8 mouse cellular contexts compared by ENCODE assay signal in the genomic region with DNA sequence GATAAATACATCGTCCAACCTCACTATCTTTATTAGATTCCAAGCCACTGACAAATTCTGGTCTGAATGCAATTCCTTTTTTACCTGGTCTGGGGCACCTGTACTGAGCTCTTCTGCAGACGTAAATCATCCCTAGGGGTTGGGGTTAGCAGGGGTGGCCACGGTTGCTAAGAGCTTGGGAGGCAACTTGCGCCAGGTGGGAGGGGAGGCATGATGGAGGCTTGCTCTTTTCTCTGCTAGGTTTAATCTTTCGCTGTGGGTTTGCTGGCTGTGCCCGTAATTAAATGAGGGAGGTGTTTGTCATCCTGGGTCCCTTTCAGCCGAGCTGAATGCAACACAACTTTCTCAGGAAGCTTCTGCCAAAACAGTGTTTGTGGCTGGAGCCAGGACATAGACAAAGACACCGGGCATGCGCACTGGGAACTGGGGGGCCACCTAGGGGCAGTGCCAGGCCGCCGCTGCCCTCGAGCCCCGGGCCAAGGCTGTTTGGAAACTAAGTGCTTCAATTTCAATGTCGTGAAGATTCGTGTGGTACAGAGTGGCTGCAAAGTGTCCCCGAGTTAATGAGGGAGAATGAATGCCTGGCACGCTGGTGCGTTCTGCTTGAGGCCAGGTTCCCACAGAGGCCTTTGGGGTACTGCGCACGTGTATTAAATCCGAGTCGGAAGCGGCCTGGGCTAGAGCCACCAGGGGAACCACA.
A peak's percentile ranks its signal among the peaks of the same experiment; 100 is the strongest.
DNase-seq lines count a peak whose midpoint lies in the region; ATAC-seq and TF ChIP-seq lines count a peak whose summit lies in the region.

No protein-coding gene starts in this region.

- ATAC-seq in neural tube, embryonic 12.5 days (ENCODE audit: low FRiP score, low read depth): 0 out of 2 replicates have a peak, but pooled peaks have one; percentile 19
- ATAC-seq in forebrain, embryonic 11.5 days (replicated peaks; ENCODE audit: low FRiP score): 0 out of 2 replicates have a peak, but pooled peaks have one; percentile 39
- ATAC-seq in midbrain, embryonic 14.5 days (ENCODE audit: low FRiP score, low TSS enrichment): peak; percentile 57; the same call in 1 of the 2 replicates
- ATAC-seq in intestine, postnatal 0 days: no peak
- no peak for ATAC-seq in granulocyte monocyte progenitor cell, adult 5-6 weeks (replicated peaks; ENCODE audit: poor library complexity, severe bottlenecking)

- H3K9ac ChIP-seq in neural tube, embryonic 12.5 days: no peak overlapping the region
- H3K9ac ChIP-seq in forebrain, embryonic 11.5 days (ENCODE audit: low read length): no peak overlapping the region; the same call in 1 of the 2 replicates
- H3K9ac ChIP-seq in midbrain, embryonic 14.5 days (replicated peaks; ENCODE audit: low read length): no peak overlapping the region
- H3K9ac ChIP-seq in intestine, postnatal 0 days (ENCODE audit: low read depth, low read length): no peak overlapping the region

- no peak for DNase-seq in neural tube, embryonic 10.5 days (ENCODE audit: extremely low spot score, low spot score)
- peak; percentile 63 for DNase-seq in forebrain, embryonic 11.5 days (ENCODE audit: low spot score)
- peak; percentile 63 to 82 for DNase-seq in layer of hippocampus, adult 2 months (ENCODE audit: low spot score in 2 of 2)
- DNase-seq in midbrain, embryonic 14.5 days: peak; percentile 73
- no peak for DNase-seq in adrenal gland, adult 2 months

- peak; percentile 50 for TF ChIP-seq CTCF in layer of hippocampus, adult 2 months (conservative IDR thresholded peaks at IDR 0.05)
- no peak for TF ChIP-seq CTCF in intestine, postnatal 0 days (IDR thresholded peaks at IDR 0.05; ENCODE audit: low read depth)

- H3K36me3 ChIP-seq in neural tube, embryonic 12.5 days: no peaks in the 10 kb centered on the region
- no peaks in the 10 kb centered on the region for H3K36me3 ChIP-seq in forebrain, embryonic 11.5 days (ENCODE audit: control insufficient read depth, insufficient read depth, low read length)
- H3K36me3 ChIP-seq in midbrain, embryonic 14.5 days (ENCODE audit: control insufficient read depth, insufficient read depth, low read length): no peaks in the 10 kb centered on the region
- H3K36me3 ChIP-seq in intestine, postnatal 0 days (ENCODE audit: control insufficient read depth, insufficient read depth): no peaks in the 10 kb centered on the region

- no peak overlapping the region for H3K4me3 ChIP-seq in neural tube, embryonic 12.5 days
- no peak overlapping the region for H3K4me3 ChIP-seq in forebrain, embryonic 11.5 days (ENCODE audit: low read depth, low read length)
- no peak overlapping the region for H3K4me3 ChIP-seq in layer of hippocampus, adult 2 months
- H3K4me3 ChIP-seq in midbrain, embryonic 14.5 days (replicated peaks; ENCODE audit: low read depth, low read length): no peak overlapping the region
- no peak overlapping the region for H3K4me3 ChIP-seq in intestine, postnatal 0 days (ENCODE audit: low read depth, low read length)

- no peaks in the 10 kb centered on the region for H3K4me1 ChIP-seq in neural tube, embryonic 12.5 days
- peaks cover 4% of the 10 kb centered on the region; the same call in 1 of the 2 replicates for H3K4me1 ChIP-seq in forebrain, embryonic 11.5 days (replicated peaks; ENCODE audit: control insufficient read depth, insufficient read depth, low read length)
- peaks cover 15% of the 10 kb centered on the region for H3K4me1 ChIP-seq in midbrain, embryonic 14.5 days (ENCODE audit: control insufficient read depth, insufficient read depth, low read length)
- no peaks in the 10 kb centered on the region for H3K4me1 ChIP-seq in intestine, postnatal 0 days (replicated peaks; ENCODE audit: control insufficient read depth, insufficient read depth, low read length)

- H3K27ac ChIP-seq in neural tube, embryonic 12.5 days: no peak overlapping the region
- H3K27ac ChIP-seq in forebrain, embryonic 11.5 days (ENCODE audit: low read depth, low read length): no peak overlapping the region
- peak overlapping the region; percentile 21; the same call in 1 of the 2 replicates for H3K27ac ChIP-seq in layer of hippocampus, adult 2 months
- peak overlapping the region; percentile 5; the same call in 1 of the 2 replicates for H3K27ac ChIP-seq in midbrain, embryonic 14.5 days (replicated peaks; ENCODE audit: low read depth, low read length)
- no peak overlapping the region for H3K27ac ChIP-seq in intestine, postnatal 0 days (ENCODE audit: low read depth, low read length)

- H3K4me2 ChIP-seq in neural tube, embryonic 12.5 days (replicated peaks): no peak overlapping the region
- no peak overlapping the region for H3K4me2 ChIP-seq in forebrain, embryonic 11.5 days (ENCODE audit: low read depth, low read length, severe bottlenecking)
- H3K4me2 ChIP-seq in midbrain, embryonic 14.5 days (ENCODE audit: low read length): no peak overlapping the region
- H3K4me2 ChIP-seq in intestine, postnatal 0 days (replicated peaks; ENCODE audit: low read depth): no peak overlapping the region

- 58% methylated on average over 23 of the region's 23 CpGs for WGBS in neural tube, embryonic 12.5 days
- WGBS in forebrain, embryonic 11.5 days: 54% methylated on average over 23 of the region's 23 CpGs
- 51% methylated on average over 23 of the region's 23 CpGs for WGBS in midbrain, embryonic 14.5 days
- 67% methylated on average over 23 of the region's 23 CpGs for WGBS in intestine, postnatal 0 days

- peaks cover 4% of the 10 kb centered on the region; the same call in 1 of the 2 replicates for H3K9me3 ChIP-seq in neural tube, embryonic 12.5 days
- H3K9me3 ChIP-seq in forebrain, embryonic 11.5 days (ENCODE audit: control insufficient read depth, low read length): no peaks in the 10 kb centered on the region
- no peaks in the 10 kb centered on the region for H3K9me3 ChIP-seq in midbrain, embryonic 14.5 days (ENCODE audit: control insufficient read depth, low read length)
- no peaks in the 10 kb centered on the region for H3K9me3 ChIP-seq in intestine, postnatal 0 days (ENCODE audit: control insufficient read depth)

- H3K27me3 ChIP-seq in neural tube, embryonic 12.5 days (replicated peaks): no peaks in the 10 kb centered on the region
- H3K27me3 ChIP-seq in forebrain, embryonic 11.5 days (ENCODE audit: control insufficient read depth, insufficient read depth, low read length): peaks cover 3% of the 10 kb centered on the region; the same call in 1 of the 2 replicates
- H3K27me3 ChIP-seq in midbrain, embryonic 14.5 days (ENCODE audit: control insufficient read depth, insufficient read depth, low read length): no peaks in the 10 kb centered on the region
- H3K27me3 ChIP-seq in intestine, postnatal 0 days (replicated peaks; ENCODE audit: control insufficient read depth, insufficient read depth, low read length): no peaks in the 10 kb centered on the region

Comparison
In these comparisons a context has a peak if more than half of its experiments do, and no peak if none do; other contexts are left out.
1. ATAC-seq: peak in neural tube, embryonic 12.5 days (single experiment), forebrain, embryonic 11.5 days (single experiment) and midbrain, embryonic 14.5 days (single experiment); none in intestine, postnatal 0 days (single experiment) and granulocyte monocyte progenitor cell, adult 5-6 weeks (single experiment).
2. H3K27ac ChIP-seq: peak in layer of hippocampus, adult 2 months (single experiment) and midbrain, embryonic 14.5 days (single experiment); none in neural tube, embryonic 12.5 days (single experiment), forebrain, embryonic 11.5 days (single experiment) and intestine, postnatal 0 days (single experiment).
3. DNase-seq: peak in forebrain, embryonic 11.5 days (single experiment), layer of hippocampus, adult 2 months (2 of 2) and midbrain, embryonic 14.5 days (single experiment); none in neural tube, embryonic 10.5 days (single experiment) and adrenal gland, adult 2 months (single experiment).